Mouse (Mus musculus) C3H10T1/2 (cell line): ENCODE results near the gene Olfr395. TPM values are rescaled to one million over a fixed set of nuclear protein-coding genes. Genes with fewer than 3 reads are reported as not detected.

Source experiments
- polyA plus RNA-seq, 2 experiments: library from polyadenylated mRNA; unstranded; fragments of >200 nt; fragmentation: generic; extraction: Trizol; gene quantifications; one replicate each; pipeline ENCODE4 v1.2.1; 2012; ENCODE audit warnings: missing spikeins in 2 of 2

Olfr395 gene
- polyA plus RNA-seq: not detected

DNA sequence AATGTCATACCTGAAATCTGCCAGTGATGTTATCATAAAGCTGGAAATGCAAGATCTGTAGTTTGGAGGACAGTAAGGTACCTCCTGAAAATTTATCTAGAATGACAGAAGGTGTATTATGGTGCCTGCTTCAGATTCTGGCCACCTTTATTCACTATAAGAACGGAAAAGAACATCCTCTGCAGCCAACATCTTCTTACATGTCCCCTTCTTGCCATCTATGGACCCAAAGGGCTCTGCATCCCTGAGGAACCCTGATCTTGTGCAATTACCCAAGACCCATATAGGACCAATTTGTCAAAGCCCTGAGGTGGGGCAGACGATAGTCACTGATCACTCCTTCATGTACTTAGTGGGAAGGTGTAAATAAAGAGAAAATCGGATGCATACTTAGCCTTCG lies at the start of gene Olfr395:
Gene Olfr395, minus strand, starts transcription at position 101 of the 400 bp plus-strand sequence.

DNA sequence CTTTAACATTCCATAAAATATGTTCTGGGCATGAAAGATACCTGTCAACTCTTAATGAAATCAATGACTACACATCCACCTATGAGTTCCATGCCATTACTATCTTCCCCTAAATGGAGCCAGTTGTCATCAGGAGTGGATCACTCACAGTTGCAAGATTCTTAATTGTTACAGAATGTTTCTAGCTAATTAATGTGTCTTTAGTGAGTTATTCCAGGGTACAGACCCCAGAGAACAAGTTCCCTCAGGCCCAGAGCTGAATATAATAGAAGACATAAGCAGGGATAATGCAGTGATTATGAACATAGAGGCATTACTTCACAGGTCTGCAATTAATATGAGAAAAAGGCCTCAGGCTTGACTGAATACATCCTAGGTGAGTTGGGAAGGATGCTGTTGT lies 27.3 kb upstream of the Olfr395 start, which contains the start of gene Olfr23:
Gene Olfr23, plus strand, starts transcription at position 301 of the 400 bp plus-strand sequence.

DNA sequence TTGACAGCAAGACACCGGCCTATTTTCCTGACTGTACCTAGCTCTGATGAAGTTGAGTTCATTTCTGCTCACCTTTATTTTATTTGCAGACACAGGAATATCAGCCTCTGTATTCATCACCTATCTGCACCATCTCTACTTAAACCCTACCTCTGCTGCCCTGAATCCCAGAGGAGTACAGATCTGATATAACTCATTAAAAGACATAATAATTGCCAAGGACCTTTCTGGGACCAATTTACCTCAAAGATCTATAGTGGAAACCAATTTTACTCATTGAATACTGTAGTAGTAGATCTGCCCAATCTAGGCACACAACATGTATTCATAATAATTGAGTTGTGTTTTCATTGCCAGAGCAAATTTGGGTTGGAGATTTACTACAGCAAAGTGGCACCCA lies 18.4 kb downstream of the Olfr395 start, which contains the start of gene Olfr394:
Gene Olfr394, minus strand, starts transcription at position 101 of the 400 bp plus-strand sequence.

Other genes starting within 250 kb of the Olfr395 start
- gene Zfp735, start 220.5 kb downstream of the Olfr395 start, polyA plus RNA-seq: not detected
- gene Olfr389, start 128.6 kb downstream of the Olfr395 start, polyA plus RNA-seq: not detected
- gene Olfr390, start 126.3 kb downstream of the Olfr395 start, polyA plus RNA-seq: not detected
- gene Olfr391-ps, start 106.2 kb downstream of the Olfr395 start, polyA plus RNA-seq: not detected
- not detected for gene Olfr392, start 92.2 kb downstream of the Olfr395 start, polyA plus RNA-seq
- not detected for gene Olfr393, start 57.8 kb downstream of the Olfr395 start, polyA plus RNA-seq
- gene Olfr394, start 18.5 kb downstream of the Olfr395 start, polyA plus RNA-seq: not detected
- not detected for gene Olfr23, start 27.4 kb upstream of the Olfr395 start, polyA plus RNA-seq
- gene Olfr397, start 51.5 kb upstream of the Olfr395 start, polyA plus RNA-seq: not detected
- gene Olfr398, start 81.1 kb upstream of the Olfr395 start, polyA plus RNA-seq: not detected
- gene Olfr139, start 147.3 kb upstream of the Olfr395 start, polyA plus RNA-seq: not detected
- not detected for gene Olfr399, start 147.3 kb upstream of the Olfr395 start, polyA plus RNA-seq
- gene Zfp616, start 160.7 kb upstream of the Olfr395 start, polyA plus RNA-seq: not detected
- gene Olfr401, start 204.4 kb upstream of the Olfr395 start, polyA plus RNA-seq: not detected
- gene Olfr402, start 244.2 kb upstream of the Olfr395 start, polyA plus RNA-seq: not detected